24 mouse cellular contexts compared by ENCODE assay signal in the genomic region with DNA sequence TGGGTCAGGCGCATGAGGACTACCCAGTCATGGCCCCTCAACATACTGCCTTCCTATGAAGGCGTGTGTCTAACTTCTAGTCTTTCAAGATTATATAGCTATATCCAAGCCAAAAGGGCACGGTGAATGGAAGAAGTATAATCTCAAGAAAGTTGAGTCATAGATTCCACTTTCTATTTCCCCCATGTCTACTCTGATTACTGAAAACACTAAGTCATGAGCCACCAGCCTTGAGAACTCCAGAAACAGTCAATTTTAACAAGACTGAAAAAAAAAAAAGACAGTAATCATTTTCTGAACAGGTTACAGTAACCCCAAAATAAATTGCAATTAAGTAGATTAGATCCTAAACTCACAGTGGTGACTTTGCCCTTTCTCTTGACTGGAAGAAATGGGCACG.
DNase-seq lines count a peak whose midpoint lies in the region; ATAC-seq and TF ChIP-seq lines count a peak whose summit lies in the region.
"Had no signal": no experiment of that assay in that cellular context is flagged by ENCODE, and none has a peak within 500 bp of the region (broad histone marks: within the 10 kb centered on the region; RNA-seq: fewer than 3 reads in every experiment).

No protein-coding gene starts in this region.

- no peak for TF ChIP-seq RAD21 in CH12.LX (IDR thresholded peaks at IDR 0.05; ENCODE audit: low read depth, low read length)

- no peak overlapping the region for H3K9ac ChIP-seq in CH12.LX (ENCODE audit: insufficient read depth, low read depth)
- H3K9ac ChIP-seq in midbrain, postnatal 0 days (replicated peaks; ENCODE audit: low read length, poor library complexity, severe bottlenecking): no peak overlapping the region

- H3K79me2 ChIP-seq in CH12.LX (replicated peaks; ENCODE audit: control insufficient read depth, extremely low read depth, insufficient read depth, poor library complexity, severe bottlenecking): no peaks in the 10 kb centered on the region

- TF ChIP-seq POLR2A in CH12.LX (IDR thresholded peaks at IDR 0.05; ENCODE audit: low read depth, low read length): no peak

- H3K36me3 ChIP-seq in CH12.LX (replicated peaks in 1 of 2; ENCODE audit: control insufficient read depth in 1 of 2, insufficient read depth in 1 of 2, low read length in 1 of 2): peaks cover 4 to 40% of the 10 kb centered on the region in 2 experiments
- 0 out of 2 replicates have a peak, but pooled peaks cover 2% of the 10 kb centered on the region for H3K36me3 ChIP-seq in midbrain, postnatal 0 days (ENCODE audit: insufficient read depth, low read length)

- peak; percentile 84 for TF ChIP-seq EP300 in CH12.LX (IDR thresholded peaks at IDR 0.05; ENCODE audit: low read length)

- no peak for TF ChIP-seq CTCF in CH12.LX (conservative IDR thresholded peaks at IDR 0.05 in 1 of 2, IDR thresholded peaks at IDR 0.05 in 1 of 2; ENCODE audit: low read depth in 2 of 2, low read length in 2 of 2)
- no peak for TF ChIP-seq CTCF in midbrain, postnatal 0 days (IDR thresholded peaks at IDR 0.05)

- H3K27me3 ChIP-seq in CH12.LX (replicated peaks): no peaks in the 10 kb centered on the region
- H3K27me3 ChIP-seq in midbrain, postnatal 0 days (ENCODE audit: insufficient read depth, low read length): no peaks in the 10 kb centered on the region
- H3K27me3 ChIP-seq: Patski had no signal

- H3K4me2 ChIP-seq in CH12.LX (ENCODE audit: insufficient read depth, low read depth, poor library complexity, severe bottlenecking): peak overlapping the region; percentile 24; the same call in 1 of the 2 replicates
- H3K4me2 ChIP-seq in midbrain, postnatal 0 days (ENCODE audit: low read depth, low read length, poor library complexity, severe bottlenecking): no peak overlapping the region

- dilution Hi-C loops in CH12.LX (cut with MboI; ENCODE audit: extremely low pct_ligation_motif_present, extremely low pct_unique_long_range_greater_than_20kb, low sequenced_read_pairs): no loop called here

- H3K27ac ChIP-seq in CH12.LX (ENCODE audit: insufficient read depth, low read depth): peak overlapping the region; percentile 36; the same call in 1 of the 2 replicates
- no peak overlapping the region for H3K27ac ChIP-seq in midbrain, postnatal 0 days (ENCODE audit: low read depth, low read length)

- no peak overlapping the region for H3K4me3 ChIP-seq in CH12.LX (replicated peaks in 1 of 3; ENCODE audit: low read depth in 2 of 3, low read length in 2 of 3, poor library complexity in 1 of 3)
- no peak overlapping the region for H3K4me3 ChIP-seq in midbrain, postnatal 0 days (ENCODE audit: low read depth, low read length)

- 95% methylated on average over 4 of the region's 4 CpGs for WGBS in midbrain, postnatal 0 days

- in situ Hi-C loops in CH12.LX (cut with MboI; ENCODE audit: low pct_ligation_motif_present, low pct_unique_long_range_greater_than_20kb, low sequenced_read_pairs): no loop called here

- peak; percentile 29 for ATAC-seq in CD4-positive, CD25-positive, alpha-beta regulatory T cell, adult 4 months
- ATAC-seq in midbrain, postnatal 0 days (ENCODE audit: low FRiP score): no peak
- ATAC-seq: activated CD4-positive, CD25-positive, alpha-beta regulatory T cell, adult 4 months; Patski had no signal

- H3K9me3 ChIP-seq in CH12.LX (replicated peaks; ENCODE audit: low read length): no peaks in the 10 kb centered on the region
- no peaks in the 10 kb centered on the region for H3K9me3 ChIP-seq in midbrain, postnatal 0 days (ENCODE audit: low read length)
- H3K9me3 ChIP-seq: G1E had no signal

- peak; percentile 21 for DNase-seq in 416B (ENCODE audit: low read depth)
- DNase-seq in CH12.LX (ENCODE audit: extremely low read depth): peak; percentile 55
- peak; percentile 11 for DNase-seq in NIH3T3 (ENCODE audit: low read depth)
- no peak for DNase-seq in embryo, embryonic 11 days
- no peak for DNase-seq in midbrain, postnatal 0 days (ENCODE audit: low spot score)
- no peak for DNase-seq in retina, postnatal 1 day
- no peak for DNase-seq in left cerebral cortex, adult 18-20 months (ENCODE audit: low spot score in 2 of 2)
- DNase-seq: adrenal gland, adult 2 months; adrenal gland, adult 8-10 months; adrenal gland, postnatal 10 days; adrenal gland, postnatal 14 days; adrenal gland, postnatal 25 days; adrenal gland, postnatal 36 days; B cell, adult 2 months; cerebellum, adult 11 months; cerebellum, adult 11-12 months; cerebellum, adult 18-20 months; cerebellum, adult 2 months; cerebellum, adult 8-10 months; cerebellum, adult 9-10 months had no signal

- peaks cover 3 to 27% of the 10 kb centered on the region in 2 experiments; a peak in 3 of 4 replicates for H3K4me1 ChIP-seq in CH12.LX (ENCODE audit: control insufficient read depth in 1 of 2, insufficient read depth in 2 of 2)
- no peaks in the 10 kb centered on the region for H3K4me1 ChIP-seq in midbrain, postnatal 0 days (ENCODE audit: insufficient read depth, low read length)

TF ChIP-seq in CH12.LX, 34 proteins besides CTCF, POLR2A, EP300 and RAD21:
- TF ChIP-seq JUND (conservative IDR thresholded peaks at IDR 0.05; ENCODE audit: low read depth, low read length) (peak; percentile 87), MAFK (IDR thresholded peaks at IDR 0.05; ENCODE audit: insufficient replicate concordance, low read length) (no peak), JUN (IDR thresholded peaks at IDR 0.05; ENCODE audit: insufficient read depth, low read depth, low read length) (peak; percentile 88), E2F4 (IDR thresholded peaks at IDR 0.05; ENCODE audit: insufficient replicate concordance, low read depth, low read length) (no peak), MXI1 (IDR thresholded peaks at IDR 0.05; ENCODE audit: low read depth, low read length) (no peak), NELFE (IDR thresholded peaks at IDR 0.05; ENCODE audit: low read depth, low read length) (no peak), TBP (conservative IDR thresholded peaks at IDR 0.05; ENCODE audit: low read depth, low read length) (no peak), CHD2 (IDR thresholded peaks at IDR 0.05; ENCODE audit: low read length) (no peak), MAX (IDR thresholded peaks at IDR 0.05; ENCODE audit: low read length) (no peak), POLR2AphosphoS2 (IDR thresholded peaks at IDR 0.05; ENCODE audit: low read depth, low read length) (no peak), USF1 (IDR thresholded peaks at IDR 0.05; ENCODE audit: low read depth, low read length) (no peak), UBTF (IDR thresholded peaks at IDR 0.05; ENCODE audit: low read depth, low read length) (no peak), TCF12 (IDR thresholded peaks at IDR 0.05; ENCODE audit: low read depth, low read length) (peak; percentile 14; the same call in 1 of the 2 replicates), IRF4 (IDR thresholded peaks at IDR 0.05; ENCODE audit: low read depth, low read length) (peak; percentile 77), KAT2A (IDR thresholded peaks at IDR 0.05; ENCODE audit: insufficient replicate concordance, low read length) (no peak), HCFC1 (IDR thresholded peaks at IDR 0.05; ENCODE audit: low read depth, low read length) (no peak), ZNF384 (IDR thresholded peaks at IDR 0.05; ENCODE audit: low read depth, low read length) (peak; percentile 79), BHLHE40 (IDR thresholded peaks at IDR 0.05; ENCODE audit: low read depth, low read length) (peak; percentile 27; the same call in 1 of the 2 replicates), ELF1 (IDR thresholded peaks at IDR 0.05; ENCODE audit: low read depth, low read length) (no peak), ZMIZ1 (IDR thresholded peaks at IDR 0.05; ENCODE audit: low read depth, low read length) (no peak), ZC3H11A (IDR thresholded peaks at IDR 0.05; ENCODE audit: low read depth, low read length) (no peak), ETS1 (conservative IDR thresholded peaks at IDR 0.05; ENCODE audit: low read depth, low read length) (peak; percentile 24; the same call in 1 of the 2 replicates), GABPA (IDR thresholded peaks at IDR 0.05; ENCODE audit: insufficient replicate concordance, low read depth, low read length) (no peak), MEF2A (IDR thresholded peaks at IDR 0.05; ENCODE audit: borderline replicate concordance, low read depth, low read length) (no peak), MYC (IDR thresholded peaks at IDR 0.05; ENCODE audit: low read depth, low read length) (peak; percentile 22; the same call in 1 of the 2 replicates)
TF ChIP-seq in CH12.LX: peak in this region for 8.

Comparison
In these comparisons a context has a peak if more than half of its experiments do, and no peak if none do; other contexts are left out.
1. DNase-seq: peak in 416B (single experiment), CH12.LX (single experiment) and NIH3T3 (single experiment); none in embryo, embryonic 11 days (single experiment), midbrain, postnatal 0 days (single experiment), retina, postnatal 1 day (single experiment) and left cerebral cortex, adult 18-20 months (0 of 2).